Mouse (Mus musculus) neutrophil, adult 5-6 weeks (primary cell): Measurements from ENCODE around the gene Mov10l1. TPM values are rescaled to one million over a fixed set of nuclear protein-coding genes. Genes with fewer than 3 reads are reported as not detected.

ENCODE experiments used
- ATAC-seq: fragments of 151-379, 151-347 bp; 2 replicates; pipeline ENCODE4 v1.8.0; 2017; ENCODE audit warnings: mild to moderate bottlenecking, moderate TSS enrichment; ENCODE audit not compliant: insufficient number of reproducible peaks, poor library complexity, low FRiP score, severe bottlenecking; ENCODE audit errors: extremely low read depth
- total RNA-seq: library from RNA; stranded (forward); fragments of 200-1000 nt; gene quantifications from 2 replicates; pipeline ENCODE4 v1.2.3, GENCODE M21; 2017

The Mov10l1 gene
- total RNA-seq, 1 experiment from 2014 or later = not detected

DNA sequence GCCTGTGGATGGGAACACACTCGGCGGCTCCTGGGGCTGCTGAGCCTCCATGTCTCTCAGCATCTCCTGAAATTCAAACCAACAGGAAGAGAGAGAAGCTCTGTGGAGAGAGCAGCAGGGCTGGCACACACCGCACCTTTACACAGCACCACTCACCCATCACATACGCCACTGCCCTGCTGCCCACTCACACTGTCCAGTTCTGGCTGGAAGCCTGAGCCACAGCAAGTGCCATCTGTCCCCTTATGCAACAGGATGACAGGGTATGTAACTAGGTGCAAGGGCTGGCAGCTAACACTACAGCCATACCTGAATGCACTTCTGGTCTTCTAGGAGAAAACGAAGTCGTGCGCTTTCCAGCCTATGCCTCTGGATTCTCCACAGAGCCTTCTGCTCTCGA, 121.7 kb downstream of the Mov10l1 start:
- ATAC-seq = no peak

Other genes with a start within 250 kb of the Mov10l1 start
- gene Brd1, start 248.7 kb upstream of the Mov10l1 start, total RNA-seq = 98.1 and 105 TPM in 2 replicates
- 27.8 and 30.8 TPM in 2 replicates for gene Zbed4, start 231.2 kb upstream of the Mov10l1 start, total RNA-seq
- 9.1 and 11.4 TPM in 2 replicates for gene Alg12, start 163.6 kb upstream of the Mov10l1 start, total RNA-seq
- 30.3 and 31.9 TPM in 2 replicates for gene Creld2, start 163.3 kb upstream of the Mov10l1 start, total RNA-seq
- gene Pim3, start 120.7 kb upstream of the Mov10l1 start, total RNA-seq = 12.2 and 19.4 TPM in 2 replicates
- not detected in 2 replicates for gene Ttll8, start 28.5 kb upstream of the Mov10l1 start, total RNA-seq
- gene Mlc1, start 3.9 kb upstream of the Mov10l1 start, total RNA-seq = not detected in 2 replicates
- not detected in 2 replicates for gene Panx2, start 76.8 kb downstream of the Mov10l1 start, total RNA-seq
- 47.6 and 55.9 TPM in 2 replicates for gene Trabd, start 92.2 kb downstream of the Mov10l1 start, total RNA-seq
- gene Selenoo, start 106.2 kb downstream of the Mov10l1 start, total RNA-seq = 22.9 and 26.8 TPM in 2 replicates
- 47.3 and 49.6 TPM in 2 replicates for gene Tubgcp6, start 140.2 kb downstream of the Mov10l1 start, total RNA-seq
- 53.8 and 58.4 TPM in 2 replicates for gene Hdac10, start 145.8 kb downstream of the Mov10l1 start, total RNA-seq
- 6.9 and 9.0 TPM in 2 replicates for gene Mapk12, start 157.8 kb downstream of the Mov10l1 start, total RNA-seq
- 47.4 and 48.7 TPM in 2 replicates for gene Mapk11, start 166.7 kb downstream of the Mov10l1 start, total RNA-seq
- 15.7 and 18.9 TPM in 2 replicates for gene Plxnb2, start 197.9 kb downstream of the Mov10l1 start, total RNA-seq
- 14.3 and 14.5 TPM in 2 replicates for gene Dennd6b, start 213.6 kb downstream of the Mov10l1 start, total RNA-seq
- gene Ppp6r2, start 228.6 kb downstream of the Mov10l1 start, total RNA-seq = 40.1 and 41.9 TPM in 2 replicates